Mouse (Mus musculus) stomach, embryonic 16.5 days (tissue): ENCODE data around the gene Arhgap19. TPM values are rescaled to one million over a fixed set of nuclear protein-coding genes. Genes with fewer than 3 reads are reported as not detected.
"Not testable (repeated sequence)": the region's sequence is repeated elsewhere in the genome, so short reads cannot be mapped to it uniquely, and the experiment has no call there.

Source experiments
- ATAC-seq: fragments of 200-750 bp; cut with Nextera tagmentation; 2 replicates; pipeline ENCODE4 v1.8.0; 2017; ENCODE audit warnings: moderate number of reproducible peaks, moderate TSS enrichment; ENCODE audit not compliant: insufficient read depth, low FRiP score
- H3K27ac ChIP-seq: fragments of 300-500 bp; sonication (generic); 2 replicates; pipeline ENCODE4 v1.5.1; 2014; ENCODE audit warnings: low read length
- H3K27me3 ChIP-seq: fragments of 300-500 bp; sonication (generic); 2 replicates; pipeline ENCODE4 v1.6.1; 2014; ENCODE audit warnings: low read length, control low read depth, mixed read lengths; ENCODE audit not compliant: control insufficient read depth, insufficient read depth
- H3K36me3 ChIP-seq: fragments of 300-500 bp; sonication (generic); 2 replicates; pipeline ENCODE4 v1.6.1; 2014; ENCODE audit warnings: low read length; ENCODE audit not compliant: control insufficient read depth, insufficient read depth
- H3K4me1 ChIP-seq: fragments of 300-500 bp; sonication (generic); 2 replicates; pipeline ENCODE4 v1.6.1; 2014; ENCODE audit warnings: low read length, control low read depth, mixed read lengths; ENCODE audit not compliant: control insufficient read depth, insufficient read depth
- H3K4me2 ChIP-seq: fragments of 300-500 bp; sonication (generic); 2 replicates; pipeline ENCODE4 v1.6.1; 2014; ENCODE audit warnings: low read depth, low read length, mixed read lengths
- H3K4me3 ChIP-seq: fragments of 300-500 bp; sonication (generic); replicated peaks from 2 replicates; pipeline ENCODE4 v1.5.1; 2014; ENCODE audit warnings: mild to moderate bottlenecking, low read length
- H3K9ac ChIP-seq: fragments of 300-500 bp; sonication (generic); 2 replicates; pipeline ENCODE4 v1.6.1; 2014; ENCODE audit warnings: low read length
- H3K9me3 ChIP-seq: fragments of 300-500 bp; sonication (generic); replicated peaks from 2 replicates; pipeline ENCODE4 v1.6.1; 2016; ENCODE audit warnings: low read length, control low read depth; ENCODE audit not compliant: control insufficient read depth
- WGBS: fragments of 180-500 bp; shearing (Covaris S2); extraction: QIAGEN DNeasy Blood & Tissue Kit; methylation state at CpG from one replicate; pipeline ENCODE4 v1.1.7; 2014; 5-methylcytosine and 5-hydroxymethylcytosine counted together
- polyA plus RNA-seq: library from polyadenylated mRNA; unstranded; fragments of >200 nt; fragmentation: Nextera tagmentation; extraction: Ambion mirVana; gene quantifications from 2 replicates; pipeline ENCODE4 v1.2.1, GENCODE M21; 2015

Gene Arhgap19
- polyA plus RNA-seq, result 18.8 and 20.3 TPM in 2 replicates

DNA sequence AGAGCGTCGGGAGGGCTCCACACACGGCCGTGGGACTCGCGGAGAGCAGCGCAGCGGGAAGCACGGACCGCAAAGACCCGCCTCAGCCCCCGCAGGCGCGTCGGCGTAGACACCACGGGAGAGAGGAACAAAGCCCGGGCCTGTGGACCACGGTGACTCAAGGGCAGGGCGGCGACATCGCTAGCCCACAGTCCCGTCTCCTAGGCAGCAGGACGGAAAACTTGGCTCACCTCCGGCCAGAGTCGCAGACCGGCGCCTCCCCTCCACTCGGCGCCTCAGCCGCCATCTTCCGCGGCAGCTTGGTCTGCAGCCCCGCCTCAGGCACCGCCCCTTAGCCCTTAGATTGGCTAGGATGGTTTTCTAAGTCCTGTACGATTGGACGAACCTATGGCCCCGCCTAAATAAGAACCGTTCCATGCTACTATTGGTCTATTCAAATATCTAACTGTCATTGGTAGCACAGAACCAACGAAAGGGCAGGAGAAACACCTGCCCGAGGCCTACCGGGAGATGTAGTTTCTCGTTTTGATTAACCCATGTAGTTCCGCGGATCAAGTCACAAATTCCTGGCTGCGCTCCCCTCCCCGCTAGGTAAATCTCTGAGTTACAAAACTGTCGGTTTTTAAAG is at the start of gene Arhgap19:
Gene Arhgap19 (minus strand): TSS at position 306 of the 628 bp plus-strand sequence.
- Histone ChIP-seq H3K27ac (peak within 1 kb of the TSS; percentile 55), H3K4me1 (no peaks in the 10 kb centered on the region; the same call in 1 of the 2 replicates), H3K9ac (peak within 1 kb of the TSS; percentile 92), H3K36me3 (no peaks in the 10 kb centered on the region), H3K4me2 (peak within 1 kb of the TSS; percentile 78), H3K4me3 (peak within 1 kb of the TSS; percentile 99), H3K9me3 (no peaks in the 10 kb centered on the region), H3K27me3 (no peaks in the 10 kb centered on the region)
- WGBS, result under 1% methylated on average over 47 of the region's 48 CpGs
- ATAC-seq, result peak; percentile 100

DNA sequence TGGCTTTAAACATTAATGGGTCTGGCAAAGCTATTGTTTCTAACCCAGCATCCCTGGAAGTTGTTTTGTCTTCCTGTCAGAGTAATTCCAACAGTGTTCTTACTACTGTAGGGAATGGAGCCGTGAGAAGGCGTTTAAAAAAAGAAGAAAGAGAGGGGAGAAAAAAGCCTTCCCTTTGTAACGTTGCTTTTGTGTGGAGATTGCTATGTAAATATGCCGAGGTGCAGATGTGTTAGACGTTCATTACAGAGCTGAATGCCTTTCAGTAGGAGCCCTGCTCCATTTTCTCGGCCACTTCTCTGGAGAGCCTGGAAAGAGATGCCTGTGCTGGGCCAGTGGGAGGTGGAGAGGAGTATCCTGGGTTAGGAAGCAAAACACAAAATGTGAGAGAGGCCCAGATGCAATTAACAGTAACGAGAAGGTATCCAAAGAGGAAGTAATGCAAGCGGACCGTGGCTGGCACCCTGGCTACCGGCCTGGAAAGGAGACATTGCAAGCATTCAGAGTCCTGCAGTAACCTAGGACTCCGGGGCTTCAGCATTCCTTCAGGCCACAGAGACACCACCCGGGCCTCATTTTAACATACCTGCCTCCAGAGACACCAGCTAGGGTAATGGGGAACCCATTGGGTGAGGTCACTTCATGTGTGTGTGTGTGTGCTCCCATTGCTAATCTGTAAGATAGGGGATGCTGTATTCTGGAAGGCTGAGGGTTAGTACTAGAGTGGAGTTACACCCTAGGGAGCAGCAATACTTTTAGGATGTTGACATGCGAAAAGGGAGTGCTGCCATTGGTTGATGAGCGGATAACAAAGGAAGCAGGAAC is 49.1 kb upstream of the Arhgap19 start:
- Histone ChIP-seq H3K4me3 (no peak overlapping the region), H3K9me3 (no peaks in the 10 kb centered on the region), H3K36me3 (no peaks in the 10 kb centered on the region), H3K9ac (no peak overlapping the region), H3K4me2 (no peak overlapping the region), H3K4me1 (peaks cover 7% of the 10 kb centered on the region), H3K27ac (no peak overlapping the region), H3K27me3 (no peaks in the 10 kb centered on the region)
- no peak for ATAC-seq
- 32% methylated on average over 14 of the region's 14 CpGs for WGBS

DNA sequence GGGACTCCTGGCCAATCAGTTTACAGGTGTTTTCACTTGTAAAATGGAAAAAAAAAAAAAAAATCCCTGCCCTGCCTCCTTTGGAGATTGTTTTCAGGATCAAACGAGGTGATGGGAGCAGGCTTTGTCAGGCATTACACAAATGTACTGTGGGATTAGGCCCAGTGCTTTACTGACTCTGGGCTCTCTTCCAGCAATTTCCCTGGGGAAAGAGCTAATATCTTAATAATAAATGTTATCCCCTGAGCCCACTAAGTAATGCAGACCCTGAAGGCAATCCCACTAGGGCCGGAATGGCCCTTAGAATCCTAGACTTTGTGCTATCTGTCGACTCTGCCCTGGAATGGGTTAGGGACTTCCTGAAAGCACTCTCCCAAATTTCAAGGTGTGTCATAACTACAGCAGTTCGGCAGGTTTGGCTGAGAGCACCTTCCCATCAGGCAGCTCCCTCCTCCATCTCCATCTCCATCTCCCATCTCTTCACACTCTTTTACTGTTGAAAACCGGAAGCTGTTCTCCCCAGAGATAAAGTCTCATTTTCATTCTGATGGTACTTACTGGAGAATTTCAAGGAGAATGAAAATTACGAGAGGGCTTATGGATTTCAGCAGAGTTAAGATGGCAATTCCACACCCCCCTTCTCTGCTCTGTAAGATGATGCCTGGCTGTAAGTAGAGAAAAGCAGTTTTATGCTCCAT is 48.3 kb upstream of the Arhgap19 start:
- peaks cover 8% of the 10 kb centered on the region for H3K4me1 ChIP-seq
- no peak overlapping the region for H3K4me2 ChIP-seq
- H3K9me3 ChIP-seq, result no peaks in the 10 kb centered on the region
- no peak for ATAC-seq
- H3K9ac ChIP-seq, result no peak overlapping the region
- H3K4me3 ChIP-seq, result no peak overlapping the region
- WGBS, result 40% methylated on average over 6 of the region's 6 CpGs
- no peak overlapping the region for H3K27ac ChIP-seq
- H3K27me3 ChIP-seq, result no peaks in the 10 kb centered on the region
- H3K36me3 ChIP-seq, result no peaks in the 10 kb centered on the region

DNA sequence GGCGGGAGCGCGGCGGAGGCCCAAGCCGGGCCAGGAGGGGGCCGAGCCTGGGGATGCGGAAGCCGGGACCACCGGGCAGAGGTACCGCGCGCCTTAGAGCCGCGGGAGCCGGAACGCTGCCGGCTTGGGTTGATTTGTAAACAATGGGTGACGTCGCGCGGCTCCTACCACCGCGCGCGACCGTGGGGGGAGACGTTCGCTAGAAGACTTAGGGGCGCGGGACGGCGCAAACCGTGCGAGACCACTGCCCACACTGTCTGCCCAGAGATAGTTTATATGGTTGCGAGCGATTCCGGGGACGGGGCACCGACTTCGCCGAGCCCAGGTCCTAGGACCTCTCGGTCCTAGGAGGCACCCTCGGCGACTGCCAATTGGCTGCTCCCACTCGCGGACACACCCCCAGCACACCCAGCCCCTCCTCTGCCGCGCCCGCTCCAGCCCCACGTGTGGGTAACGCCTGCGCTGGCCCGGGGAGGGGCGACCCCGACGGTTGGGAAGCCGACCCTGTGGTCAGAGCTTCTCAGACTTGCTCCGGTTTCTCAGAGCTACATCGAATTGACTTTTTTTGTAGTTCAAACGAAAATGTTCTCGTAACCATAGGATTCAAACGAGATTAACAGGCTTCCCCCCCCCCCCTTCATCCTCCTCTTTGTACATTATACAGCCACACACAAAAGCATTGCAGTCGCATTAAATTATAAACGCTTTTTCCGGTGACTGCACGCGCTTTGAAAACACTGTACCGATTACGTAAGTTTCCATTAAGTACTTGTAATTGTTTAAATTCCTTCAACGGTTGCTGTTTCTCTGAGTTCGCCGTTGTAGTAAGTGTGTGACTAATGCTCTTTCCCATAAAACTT is 46.4 kb upstream of the Arhgap19 start, which contains the start of gene Frat2:
Gene Frat2 (minus strand): TSS at position 141 of the 860 bp plus-strand sequence.
- no peaks in the 10 kb centered on the region for H3K36me3 ChIP-seq
- peak within 1 kb of the TSS; percentile 83 for H3K9ac ChIP-seq
- ATAC-seq, result peak; percentile 94
- H3K4me3 ChIP-seq, result peak within 1 kb of the TSS; percentile 69
- H3K4me2 ChIP-seq, result peak within 1 kb of the TSS; percentile 95
- peak within 1 kb of the TSS; percentile 88 for H3K27ac ChIP-seq
- peaks cover 8% of the 10 kb centered on the region for H3K4me1 ChIP-seq
- H3K9me3 ChIP-seq, result no peaks in the 10 kb centered on the region
- under 1% methylated on average over 71 of the region's 72 CpGs for WGBS
- no peaks in the 10 kb centered on the region for H3K27me3 ChIP-seq

DNA sequence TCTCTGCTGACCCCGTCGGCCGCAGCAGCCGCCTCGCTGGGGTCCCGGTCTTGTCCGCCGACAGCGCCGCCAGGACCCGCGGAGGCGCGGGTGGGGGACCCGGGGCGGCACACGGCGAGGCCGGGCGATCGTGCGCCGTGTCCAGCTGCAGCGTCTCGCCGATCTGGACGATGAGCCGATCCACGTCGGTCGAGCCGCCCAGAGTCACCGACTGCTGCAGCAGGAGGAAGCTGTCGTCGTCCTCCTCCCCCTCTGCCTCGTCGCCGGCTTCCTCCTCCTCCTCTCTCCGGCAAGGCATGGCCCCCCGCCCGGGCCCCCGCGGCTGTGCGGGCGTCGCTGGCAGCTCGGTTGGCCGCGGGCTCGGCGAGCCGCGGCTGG is 45.8 kb upstream of the Arhgap19 start:
- WGBS, result under 1% methylated on average over 48 of the region's 53 CpGs
- Histone ChIP-seq H3K4me2 (peak overlapping the region; percentile 95), H3K9ac (peak overlapping the region; percentile 83), H3K27ac (peak overlapping the region; percentile 88), H3K4me3 (peak overlapping the region; percentile 69)
- not testable (repeated sequence) for H3K36me3 ChIP-seq, H3K9me3 ChIP-seq, H3K4me1 ChIP-seq, H3K27me3 ChIP-seq
- ATAC-seq, result peak; percentile 68

DNA sequence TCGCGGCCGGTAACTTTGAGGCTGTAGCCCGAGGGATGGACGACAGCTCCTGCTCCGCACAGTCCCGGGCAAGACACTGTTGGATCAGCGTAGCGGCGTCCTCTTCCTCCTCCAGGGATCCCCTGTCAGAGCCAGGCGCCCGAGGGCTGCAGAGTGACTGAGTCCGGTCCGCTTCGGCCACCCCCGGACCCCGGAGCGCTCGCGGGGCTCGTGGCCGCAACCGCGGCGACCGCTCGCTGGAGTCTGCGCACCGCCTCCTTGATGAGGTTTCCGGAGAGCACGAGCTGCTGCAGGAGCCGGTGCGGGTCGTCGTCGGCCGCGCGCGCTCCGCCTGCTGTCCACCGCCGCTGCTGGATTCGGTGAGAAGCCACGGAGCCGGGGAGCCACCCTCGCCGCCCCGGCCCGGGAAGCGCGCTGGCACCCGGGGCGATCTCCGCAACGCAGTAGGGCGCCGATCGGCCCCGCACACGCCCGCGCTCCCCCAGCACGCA is 45.3 kb upstream of the Arhgap19 start:
- peak overlapping the region; percentile 95 for H3K4me2 ChIP-seq
- H3K9me3 ChIP-seq, result no peaks in the 10 kb centered on the region
- WGBS, result under 1% methylated on average over 64 of the region's 64 CpGs
- ATAC-seq, result peak; percentile 19
- H3K27me3 ChIP-seq, result no peaks in the 10 kb centered on the region
- H3K4me3 ChIP-seq, result peak overlapping the region; percentile 69
- H3K4me1 ChIP-seq, result peaks cover 8% of the 10 kb centered on the region
- no peaks in the 10 kb centered on the region for H3K36me3 ChIP-seq
- peak overlapping the region; percentile 83 for H3K9ac ChIP-seq
- H3K27ac ChIP-seq, result peak overlapping the region; percentile 88

DNA sequence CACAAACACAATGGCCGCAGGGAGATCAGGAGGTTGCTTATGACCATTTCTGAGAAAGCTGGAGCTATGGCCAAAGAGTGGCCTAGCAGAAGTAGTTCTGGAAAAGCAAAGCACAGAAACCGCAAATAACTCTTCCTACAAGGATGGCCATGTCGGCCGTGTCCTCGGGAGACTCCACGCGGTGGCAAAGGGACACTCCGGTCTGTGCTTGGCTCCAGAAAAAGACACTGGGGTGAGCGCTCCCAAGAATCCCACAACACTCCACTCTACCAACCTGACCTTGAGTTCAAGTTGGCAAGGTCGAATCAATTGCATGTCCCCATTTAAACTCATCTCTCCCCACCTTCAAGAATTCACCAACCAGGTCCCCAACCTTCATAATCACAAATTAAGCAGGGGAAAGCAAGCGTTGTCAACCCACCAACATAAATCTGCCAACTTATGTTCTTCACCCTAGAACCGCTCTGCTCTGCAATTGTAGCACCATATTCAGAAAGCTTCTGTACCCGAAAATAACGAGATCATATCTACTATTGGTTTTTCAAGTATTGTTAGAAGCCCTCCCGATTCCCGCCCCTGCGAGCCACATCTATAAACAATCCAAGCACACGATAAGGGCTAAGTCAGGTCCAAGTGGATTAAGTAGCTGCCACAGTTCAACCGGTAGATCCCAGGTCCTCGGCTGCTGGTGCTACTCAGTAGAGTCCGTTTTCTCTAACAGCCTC is 44.7 kb upstream of the Arhgap19 start:
- peak overlapping the region; percentile 83 for H3K9ac ChIP-seq
- no peaks in the 10 kb centered on the region for H3K27me3 ChIP-seq
- peak overlapping the region; percentile 69 for H3K4me3 ChIP-seq
- H3K4me2 ChIP-seq, result peak overlapping the region; percentile 95
- ATAC-seq, result no peak
- peaks cover 8% of the 10 kb centered on the region for H3K4me1 ChIP-seq
- H3K36me3 ChIP-seq, result no peaks in the 10 kb centered on the region
- WGBS, result 13% methylated on average over 21 of the region's 21 CpGs
- H3K27ac ChIP-seq, result no peak overlapping the region
- no peaks in the 10 kb centered on the region for H3K9me3 ChIP-seq

DNA sequence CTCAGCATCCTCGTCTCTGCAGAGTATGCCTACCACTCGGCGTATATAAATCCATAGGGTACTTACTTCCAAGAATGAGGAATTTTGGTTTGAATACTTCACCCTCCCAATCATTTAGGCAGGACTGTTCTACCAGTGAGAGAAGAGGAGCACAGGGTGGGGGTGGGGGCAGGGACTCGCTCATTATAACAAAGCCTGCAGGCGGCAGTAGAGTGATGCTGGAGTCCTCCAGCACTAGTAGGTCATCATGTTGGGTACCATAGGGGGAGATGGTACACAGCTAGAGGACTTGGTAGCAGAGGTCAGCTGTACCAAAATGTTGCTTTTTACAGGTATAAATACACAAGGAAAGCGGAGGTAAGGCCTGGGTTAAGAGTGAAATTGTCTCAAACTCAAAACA is 42.5 kb upstream of the Arhgap19 start:
- Histone ChIP-seq H3K9me3 (no peaks in the 10 kb centered on the region), H3K27ac (no peak overlapping the region), H3K4me1 (peaks cover 8% of the 10 kb centered on the region), H3K4me3 (no peak overlapping the region), H3K4me2 (no peak overlapping the region), H3K36me3 (no peaks in the 10 kb centered on the region), H3K9ac (no peak overlapping the region), H3K27me3 (no peaks in the 10 kb centered on the region)
- 87% methylated on average over 6 of the region's 6 CpGs for WGBS
- ATAC-seq, result no peak
